Mouse (Mus musculus) MEL (cell line): ENCODE results near the gene Csad. TPM values are rescaled to one million over a fixed set of nuclear protein-coding genes. Genes with fewer than 3 reads are reported as not detected.

Experiments used
- DNase-seq: peaks from one replicate; pipeline ENCODE4 v3.0.0; 2011; ENCODE audit warnings: low read depth, low spot score
- H3K27ac ChIP-seq: 2 replicates; pipeline ENCODE4 v1.5.1; 2012; ENCODE audit warnings: low read depth, mild to moderate bottlenecking, control low read depth, low read length, moderate library complexity; ENCODE audit not compliant: control insufficient read depth
- H3K27me3 ChIP-seq, 2 experiments: fragments of 150-350 bp in 1 of 2; sonication (generic) in 1 of 2; 2 replicates each; pipeline ENCODE4 v1.6.1; 2012; ENCODE audit warnings: low read length in 2 of 2, mild to moderate bottlenecking in 2 of 2, improper control_type of control experiment in 1 of 2, moderate library complexity in 1 of 2; ENCODE audit not compliant: insufficient read depth in 2 of 2, control insufficient read depth in 1 of 2
- H3K36me3 ChIP-seq, 2 experiments: 2 replicates each; pipeline ENCODE4 v1.6.1; 2012 to 2014; ENCODE audit warnings: low read length in 2 of 2, improper control_type of control experiment in 1 of 2, inconsistent platforms in 1 of 2, mild to moderate bottlenecking in 1 of 2; ENCODE audit not compliant: insufficient read depth in 2 of 2, control insufficient read depth in 1 of 2
- H3K4me1 ChIP-seq, 2 experiments: fragments of 150-350 bp in 1 of 2; sonication (generic) in 1 of 2; 2 replicates each; pipeline ENCODE4 v1.6.1; 2012; ENCODE audit warnings: low read length in 2 of 2, improper control_type of control experiment in 1 of 2, mild to moderate bottlenecking in 1 of 2; ENCODE audit not compliant: insufficient read depth in 2 of 2, control insufficient read depth in 1 of 2
- H3K4me3 ChIP-seq, 2 experiments: fragments of 150-350 bp in 1 of 2; sonication (generic) in 1 of 2; 2 replicates each; pipeline ENCODE4 v1.5.1; 2012; ENCODE audit warnings: low read depth in 2 of 2, low read length in 2 of 2, mild to moderate bottlenecking in 2 of 2, moderate library complexity in 2 of 2, control low read depth in 1 of 2, improper control_type of control experiment in 1 of 2; ENCODE audit not compliant: control insufficient read depth in 1 of 2, insufficient read depth in 1 of 2
- H3K79me2 ChIP-seq: 2 replicates; pipeline ENCODE4 v1.6.1; 2012; ENCODE audit warnings: mild to moderate bottlenecking, low read length, moderate library complexity; ENCODE audit not compliant: control insufficient read depth, poor library complexity, insufficient read depth
- H3K9ac ChIP-seq: 2 replicates; pipeline ENCODE4 v1.6.1; 2012; ENCODE audit warnings: low read depth, mild to moderate bottlenecking, control low read depth, low read length, moderate library complexity; ENCODE audit not compliant: control insufficient read depth, poor library complexity, severe bottlenecking
- H3K9me3 ChIP-seq: fragments of 150-350 bp; sonication (generic); replicated peaks from 2 replicates; pipeline ENCODE4 v1.6.1; 2012; ENCODE audit warnings: mild to moderate bottlenecking, low read length, improper control_type of control experiment, moderate library complexity; ENCODE audit not compliant: insufficient read depth
- BHLHE40 ChIP-seq: IDR thresholded peaks from 2 replicates; pipeline ENCODE4 v1.6.1; 2012; ENCODE audit warnings: low read depth, mild to moderate bottlenecking, inconsistent platforms, low read length, improper control_type of control experiment, borderline replicate concordance
- CHD2 ChIP-seq: IDR thresholded peaks from 2 replicates; pipeline ENCODE4 v1.6.1; 2011; ENCODE audit warnings: low read length, improper control_type of control experiment
- CTCF ChIP-seq, 3 experiments: IDR thresholded peaks in 2 of 3; conservative IDR thresholded peaks in 1 of 3; 2 replicates each; pipeline ENCODE4 v1.5.1; 2011 to 2012; ENCODE audit warnings: low read length in 3 of 3, low read depth in 2 of 3, mild to moderate bottlenecking in 2 of 3, improper control_type of control experiment in 1 of 3, inconsistent platforms in 1 of 3, mixed read lengths in 1 of 3, moderate library complexity in 1 of 3; ENCODE audit not compliant: control insufficient read depth in 1 of 3, insufficient read depth in 1 of 3, poor library complexity in 1 of 3, severe bottlenecking in 1 of 3
- ELF1 ChIP-seq: IDR thresholded peaks from 2 replicates; pipeline ENCODE4 v1.6.1; 2014; ENCODE audit warnings: low read depth, mild to moderate bottlenecking, inconsistent platforms, low read length, improper control_type of control experiment, moderate library complexity
- EP300 ChIP-seq, 2 experiments: IDR thresholded peaks; 2 replicates each; pipeline ENCODE4 v1.6.1; 2011; ENCODE audit warnings: improper control_type of control experiment in 2 of 2, low read length in 2 of 2, low read depth in 1 of 2, mild to moderate bottlenecking in 1 of 2
- ETS1 ChIP-seq: IDR thresholded peaks from 2 replicates; pipeline ENCODE4 v1.6.1; 2012; ENCODE audit warnings: low read depth, mild to moderate bottlenecking, inconsistent platforms, low read length, improper control_type of control experiment, moderate library complexity
- GATA1 ChIP-seq: IDR thresholded peaks from 2 replicates; pipeline ENCODE4 v1.6.1; 2011; ENCODE audit warnings: low read depth, low read length, improper control_type of control experiment
- HCFC1 ChIP-seq: IDR thresholded peaks from 2 replicates; pipeline ENCODE4 v1.6.1; 2012; ENCODE audit warnings: low read depth, mild to moderate bottlenecking, inconsistent platforms, low read length, improper control_type of control experiment, moderate library complexity
- MAFK ChIP-seq: IDR thresholded peaks from 2 replicates; pipeline ENCODE4 v1.6.1; 2011; ENCODE audit warnings: low read depth, mild to moderate bottlenecking, low read length, improper control_type of control experiment, borderline replicate concordance
- MAX ChIP-seq: IDR thresholded peaks from 2 replicates; pipeline ENCODE4 v1.6.1; 2011; ENCODE audit warnings: low read length, improper control_type of control experiment
- MEF2A ChIP-seq: IDR thresholded peaks from 2 replicates; pipeline ENCODE4 v1.6.1; 2014; ENCODE audit warnings: low read depth, mild to moderate bottlenecking, inconsistent platforms, low read length, improper control_type of control experiment; ENCODE audit not compliant: poor library complexity, insufficient replicate concordance, severe bottlenecking; ENCODE audit errors: extremely low read depth
- MXI1 ChIP-seq: IDR thresholded peaks from 2 replicates; pipeline ENCODE4 v1.6.1; 2011; ENCODE audit warnings: mild to moderate bottlenecking, low read depth, low read length, improper control_type of control experiment
- MYB ChIP-seq: IDR thresholded peaks from 2 replicates; pipeline ENCODE4 v1.6.1; 2011; ENCODE audit warnings: mild to moderate bottlenecking, low read depth, low read length, improper control_type of control experiment
- POLR2AphosphoS5 ChIP-seq: IDR thresholded peaks from 2 replicates; pipeline ENCODE4 v1.6.1; 2012; ENCODE audit warnings: low read depth, borderline replicate concordance, mild to moderate bottlenecking, inconsistent platforms, low read length, moderate library complexity, mixed read lengths
- RAD21 ChIP-seq: IDR thresholded peaks from 2 replicates; pipeline ENCODE4 v1.6.1; 2011; ENCODE audit warnings: mild to moderate bottlenecking, low read depth, low read length, improper control_type of control experiment
- SIN3A ChIP-seq: IDR thresholded peaks from 2 replicates; pipeline ENCODE4 v1.6.1; 2012; ENCODE audit warnings: low read length, improper control_type of control experiment, inconsistent platforms
- SMC3 ChIP-seq: IDR thresholded peaks from 2 replicates; pipeline ENCODE4 v1.6.1; 2011; ENCODE audit warnings: low read depth, low read length, improper control_type of control experiment
- ZC3H11A ChIP-seq: IDR thresholded peaks from 2 replicates; pipeline ENCODE4 v1.6.1; 2012; ENCODE audit warnings: low read depth, mild to moderate bottlenecking, inconsistent platforms, low read length, improper control_type of control experiment
- ZNF384 ChIP-seq: IDR thresholded peaks from 2 replicates; pipeline ENCODE4 v1.6.1; 2012; ENCODE audit warnings: low read depth, mild to moderate bottlenecking, inconsistent platforms, low read length, improper control_type of control experiment
- polyA plus RNA-seq, 2 experiments: library from polyadenylated mRNA; stranded (reverse) in 1 of 2; unstranded in 1 of 2; fragments of >175 nt in 1 of 2; fragments of >200 nt in 1 of 2; gene quantifications; 2 replicates each; pipeline versions ENCODE4 v1.2.1 to v1.2.4; 2012; ENCODE audit warnings: low replicate concordance in 2 of 2, low read depth in 1 of 2; ENCODE audit not compliant: insufficient read length in 2 of 2, insufficient read depth in 1 of 2, missing spikeins in 1 of 2
- total RNA-seq: library from RNA; depleted of rRNA; stranded (reverse); fragments of 300-350 nt; gene quantifications from 2 replicates; pipeline ENCODE4 v1.2.3, GENCODE M21; 2012

Gene Csad
- total and polyA plus RNA-seq, 3 experiments: 4.1 to 10.5 TPM; not detected in 1

DNA sequence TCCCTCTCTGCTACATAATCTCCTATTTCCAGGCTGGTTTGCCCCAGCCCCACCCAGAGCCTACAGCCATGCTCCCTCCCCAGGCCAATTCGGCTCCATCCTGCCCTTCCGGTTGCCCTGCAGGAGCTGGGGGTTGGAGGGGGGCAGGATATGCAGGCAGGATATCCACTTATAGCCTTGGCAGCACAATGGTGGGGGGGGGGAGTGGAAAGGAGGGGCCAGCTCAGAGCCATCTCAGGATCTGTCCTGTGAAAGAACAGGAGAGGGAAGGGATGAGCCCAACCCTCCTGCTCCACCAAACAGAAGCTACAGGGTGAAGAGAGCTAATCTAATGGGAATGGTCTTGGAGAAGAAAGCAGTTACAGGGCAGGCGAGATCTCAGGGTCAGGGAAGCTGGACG is 36.1 kb upstream of the Csad start:
- H3K27ac ChIP-seq: no peak overlapping the region
- H3K79me2 ChIP-seq: no peaks in the 10 kb centered on the region
- DNase-seq: no peak
- no peak overlapping the region for H3K4me3 ChIP-seq
- H3K27me3 ChIP-seq: peaks cover 5 to 8% of the 10 kb centered on the region in 2 experiments; a peak in 3 of 4 replicates
- no peaks in the 10 kb centered on the region for H3K9me3 ChIP-seq
- H3K36me3 ChIP-seq: peaks cover 0 to 7% of the 10 kb centered on the region in 2 experiments; a peak in 2 of 4 replicates
- no peak for TF ChIP-seq GATA1
- no peak for TF ChIP-seq EP300 (IDR thresholded peaks at IDR 0.05; ENCODE audit: low read depth in 1 of 2, low read length in 2 of 2)
- TF ChIP-seq SMC3: no peak
- TF ChIP-seq MEF2A: no peak
- TF ChIP-seq ZC3H11A: no peak
- TF ChIP-seq MXI1: no peak
- no peak for TF ChIP-seq SIN3A
- TF ChIP-seq ETS1: no peak
- TF ChIP-seq ELF1: no peak
- no peak for TF ChIP-seq MAFK
- no peak for TF ChIP-seq MAX
- peaks cover 3 to 21% of the 10 kb centered on the region in 2 experiments for H3K4me1 ChIP-seq
- no peak overlapping the region for H3K9ac ChIP-seq

DNA sequence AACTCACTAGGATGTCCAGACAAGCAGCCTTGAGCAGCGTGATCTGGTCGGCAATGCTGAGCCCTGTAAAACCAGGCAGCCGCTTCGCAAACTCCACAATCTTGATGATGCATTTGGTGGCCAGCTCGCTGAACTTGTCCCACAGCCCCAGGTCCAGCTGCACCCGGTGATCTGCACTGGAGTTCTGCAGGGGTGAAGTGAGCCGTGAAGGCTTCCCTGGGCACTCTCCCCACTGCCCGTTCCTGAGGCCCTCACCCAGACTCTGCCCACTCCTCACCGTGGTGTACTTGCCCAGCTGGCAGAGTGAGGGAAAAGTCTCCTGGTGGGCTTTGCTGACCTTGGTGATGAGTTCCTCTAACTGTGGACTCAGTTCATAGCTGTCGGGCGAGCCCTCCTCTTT is 35.3 kb upstream of the Csad start:
- H3K9me3 ChIP-seq: no peaks in the 10 kb centered on the region
- TF ChIP-seq POLR2AphosphoS5 (no peak), ZNF384 (no peak), MYB (no peak), ETS1 (no peak), MAFK (no peak), CHD2 (no peak)
- peaks cover 0 to 7% of the 10 kb centered on the region in 2 experiments; a peak in 2 of 4 replicates for H3K36me3 ChIP-seq
- no peak for DNase-seq
- H3K4me3 ChIP-seq: no peak overlapping the region
- peaks cover under 1 to 3% of the 10 kb centered on the region in 2 experiments; a peak in 3 of 4 replicates for H3K27me3 ChIP-seq
- H3K9ac ChIP-seq: no peak overlapping the region
- no peak overlapping the region for H3K27ac ChIP-seq
- H3K4me1 ChIP-seq: peaks cover 0 to 14% of the 10 kb centered on the region in 2 experiments; a peak in 3 of 4 replicates
- no peaks in the 10 kb centered on the region for H3K79me2 ChIP-seq

- Histone ChIP-seq H3K9ac (no peak overlapping the region), H3K36me3 (peaks cover 0 to 3% of the 10 kb centered on the region in 2 experiments; a peak in 2 of 4 replicates)
These were observed 34.7 kb upstream of the Csad start for GRCm38 (mm10) chr15:102239260-102239590.

More at GRCm38 (mm10) chr15:102239260-102239590, 34.7 kb upstream of the Csad start:
- H3K9me3 ChIP-seq: no peaks in the 10 kb centered on the region
- TF ChIP-seq GATA1 (peak; percentile 62), POLR2AphosphoS5 (no peak), CTCF (IDR thresholded peaks at IDR 0.05 in 2 of 3, conservative IDR thresholded peaks at IDR 0.05 in 1 of 3; ENCODE audit: control insufficient read depth in 1 of 3, insufficient read depth in 1 of 3, low read depth in 2 of 3, low read length in 3 of 3, poor library complexity in 1 of 3, severe bottlenecking in 1 of 3) (peak; percentile 92 to 98 (median 96)), MEF2A (no peak), SMC3 (peak; percentile 97), ZC3H11A (peak; percentile 94), ELF1 (0 out of 2 replicates have a peak, but pooled peaks have one; percentile 12), HCFC1 (no peak), RAD21 (peak; percentile 92), BHLHE40 (no peak)
- TF ChIP-seq, all 39 proteins: peak for 6
- DNase-seq: peak; percentile 81
- H3K79me2 ChIP-seq: no peaks in the 10 kb centered on the region
- peaks cover 0 to 14% of the 10 kb centered on the region in 2 experiments; a peak in 3 of 4 replicates for H3K4me1 ChIP-seq
- no peak overlapping the region for H3K4me3 ChIP-seq
- no peak overlapping the region for H3K27ac ChIP-seq
- peaks cover 0 to 1% of the 10 kb centered on the region in 2 experiments; a peak in 2 of 4 replicates for H3K27me3 ChIP-seq
